Mouse (Mus musculus) embryo, embryonic 11 days (tissue): Measurements from ENCODE around the gene Abcd4.

Experiments used
- DNase-seq: peaks from one replicate; pipeline ENCODE4 v3.0.0-alpha.2; 2015

Abcd4 gene

GRCm38 (mm10) chr12:84616977-84617630 is at the start of gene Abcd4:
Gene Abcd4, minus strand, starts transcription at chr12:84617413.
- peak; percentile 95 for DNase-seq

- DNase-seq = peak; percentile 69
Observed at GRCm38 (mm10) chr12:84653912-84654311, 36.7 kb upstream of the Abcd4 start.

GRCm38 (mm10) chr12:84650234-84650633 is 33.0 kb upstream of the Abcd4 start:
- no peak for DNase-seq

GRCm38 (mm10) chr12:84640654-84641053 is 23.4 kb upstream of the Abcd4 start, which contains the start of gene Vrtn:
Gene Vrtn, plus strand, starts transcription at chr12:84641019.
- DNase-seq = no peak

- DNase-seq = no peak
Observed at GRCm38 (mm10) chr12:84640253-84640652, 23.0 kb upstream of the Abcd4 start.

GRCm38 (mm10) chr12:84631867-84632266 is 14.7 kb upstream of the Abcd4 start:
- no peak for DNase-seq

GRCm38 (mm10) chr12:84625116-84625515 is 7.9 kb upstream of the Abcd4 start:
- DNase-seq = peak; percentile 22

- no peak for DNase-seq
Observed at GRCm38 (mm10) chr12:84624601-84625000, 7.4 kb upstream of the Abcd4 start.

- peak; percentile 55 for DNase-seq
Observed at GRCm38 (mm10) chr12:84620975-84621374, 3.8 kb upstream of the Abcd4 start.

- peak; percentile 43 for DNase-seq
Observed at GRCm38 (mm10) chr12:84617663-84618062, 450 bp upstream of the Abcd4 start.

GRCm38 (mm10) chr12:84614524-84614923 is 2.7 kb downstream of the Abcd4 start:
- DNase-seq = no peak

GRCm38 (mm10) chr12:84614001-84614400 is 3.2 kb downstream of the Abcd4 start:
- DNase-seq = no peak

- no peak for DNase-seq
Observed at GRCm38 (mm10) chr12:84612518-84612917, 4.7 kb downstream of the Abcd4 start.

- no peak for DNase-seq
Observed at GRCm38 (mm10) chr12:84611718-84612117, 5.5 kb downstream of the Abcd4 start.

- no peak for DNase-seq
Observed at GRCm38 (mm10) chr12:84605860-84606259, 11.4 kb downstream of the Abcd4 start.

- no peak for DNase-seq
Observed at GRCm38 (mm10) chr12:84604001-84604400, 13.2 kb downstream of the Abcd4 start.

GRCm38 (mm10) chr12:84598324-84598723 is 18.9 kb downstream of the Abcd4 start:
- no peak for DNase-seq

GRCm38 (mm10) chr12:84589825-84590761 is 27.1 kb downstream of the Abcd4 start:
- peak; percentile 94 for DNase-seq

- DNase-seq = no peak
Observed at GRCm38 (mm10) chr12:84581285-84581684, 35.9 kb downstream of the Abcd4 start.

GRCm38 (mm10) chr12:84578440-84578770 is 38.8 kb downstream of the Abcd4 start:
- peak; percentile 34 for DNase-seq

GRCm38 (mm10) chr12:84577768-84578439 is 39.3 kb downstream of the Abcd4 start:
- peak; percentile 42 for DNase-seq

GRCm38 (mm10) chr12:84573094-84573493 is 44.1 kb downstream of the Abcd4 start:
- DNase-seq = no peak

- no peak for DNase-seq
Observed at GRCm38 (mm10) chr12:84572341-84572720, 44.9 kb downstream of the Abcd4 start.
